Mouse (Mus musculus): ENCODE results near the gene Mta3.
A peak's percentile ranks its signal among the peaks of the same experiment; 100 is the strongest.

DNA sequence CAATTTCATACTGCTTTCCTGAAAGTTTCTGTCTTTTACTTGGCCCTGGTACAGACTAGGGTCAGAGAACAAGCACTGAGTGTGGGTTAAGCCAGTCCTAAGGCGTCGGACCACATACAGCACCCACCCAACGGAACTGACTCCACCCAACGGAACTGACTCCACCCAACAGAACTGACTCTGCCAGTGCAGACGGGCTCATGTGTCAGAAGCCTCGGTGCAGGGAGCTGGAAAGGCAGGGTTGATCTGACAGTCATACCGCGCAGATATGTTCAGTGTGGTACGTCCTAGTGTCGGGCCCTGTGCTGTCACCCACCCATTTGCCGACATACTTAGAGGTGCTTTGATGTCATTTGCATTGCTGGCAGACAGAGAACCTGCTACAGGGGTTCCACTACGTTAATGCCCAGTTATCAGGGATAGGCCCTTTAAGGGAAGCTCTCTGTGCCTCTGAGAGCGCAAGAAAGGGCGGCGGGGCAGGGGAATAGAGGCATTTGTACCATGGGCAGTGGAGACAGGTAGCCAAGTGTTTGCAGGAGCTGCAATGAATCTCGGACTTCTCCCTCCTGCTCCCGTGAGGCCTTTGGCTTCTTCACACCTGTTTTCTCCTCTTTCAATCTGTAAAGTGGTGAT is 103.3 kb downstream of the Mta3 start:
- TF ChIP-seq CTCF (IDR thresholded peaks at IDR 0.05; ENCODE audit: extremely low read depth, insufficient read depth, insufficient read length, insufficient replicate concordance) (no peak), POLR2A (IDR thresholded peaks at IDR 0.05; ENCODE audit: low read depth, low read length) (peak; percentile 41; the same call in 1 of the 2 replicates)
